Mouse (Mus musculus): ENCODE data around the gene Ccdc185.

Ccdc185 gene

DNA sequence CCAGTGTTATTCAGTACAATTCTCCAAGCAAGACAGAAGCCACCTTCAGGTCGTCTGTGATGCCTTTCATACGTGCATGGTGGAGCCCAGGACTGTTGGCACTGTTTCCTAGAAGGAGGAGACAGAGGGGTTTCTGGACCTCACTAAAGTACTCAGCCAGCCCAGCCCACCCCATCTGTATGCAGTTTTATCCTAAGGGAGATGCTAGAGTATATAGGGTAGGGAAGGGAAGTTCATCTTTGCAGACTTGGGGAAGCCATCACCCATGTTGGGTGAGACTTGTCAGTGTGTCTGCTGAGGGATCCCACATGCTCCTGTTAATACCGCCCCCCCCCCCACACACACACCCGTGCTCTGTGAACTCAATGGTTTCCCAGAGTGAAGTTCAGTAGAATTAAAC lies 13.1 kb downstream of the Ccdc185 start:
- no peak for DNase-seq

DNA sequence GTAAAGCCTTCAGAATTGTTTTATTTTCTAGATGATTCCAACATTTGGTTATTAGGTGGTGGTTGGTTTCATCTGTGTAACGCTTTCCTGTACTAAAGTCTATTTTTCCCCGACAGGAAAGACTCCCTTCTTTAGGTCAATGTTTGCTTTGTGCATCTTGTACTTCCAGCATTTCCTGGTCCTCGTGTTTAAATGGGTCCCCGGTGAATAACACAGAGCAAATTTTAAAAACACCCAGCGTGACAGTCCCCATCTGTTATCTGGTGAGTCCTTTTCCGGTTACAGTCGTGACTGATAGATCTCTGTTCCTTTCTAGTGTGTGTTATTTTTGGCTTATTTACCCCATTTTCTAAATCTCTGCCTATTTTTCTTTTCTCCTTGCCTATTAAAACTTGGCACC lies 16.3 kb downstream of the Ccdc185 start:
- DNase-seq, result no peak

DNA sequence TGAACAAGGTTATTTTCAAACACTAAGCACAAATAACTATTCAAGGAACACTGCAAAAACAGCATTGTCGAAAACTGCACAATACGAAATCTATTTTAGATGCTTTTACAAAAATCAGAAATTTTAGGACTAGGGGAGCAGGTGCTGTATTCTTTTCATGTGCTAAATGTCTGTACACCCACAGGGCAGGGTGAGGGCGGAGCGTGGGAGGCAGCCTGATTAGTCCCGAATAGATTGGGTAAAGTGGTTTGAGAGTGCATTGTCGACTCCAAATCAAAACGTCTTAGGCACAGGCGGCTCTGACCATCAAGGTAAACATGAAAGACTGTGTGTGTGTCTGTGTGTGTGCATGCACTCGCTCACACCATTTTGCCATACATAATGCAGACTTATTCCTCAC lies 20.0 kb downstream of the Ccdc185 start:
- DNase-seq, result no peak

DNA sequence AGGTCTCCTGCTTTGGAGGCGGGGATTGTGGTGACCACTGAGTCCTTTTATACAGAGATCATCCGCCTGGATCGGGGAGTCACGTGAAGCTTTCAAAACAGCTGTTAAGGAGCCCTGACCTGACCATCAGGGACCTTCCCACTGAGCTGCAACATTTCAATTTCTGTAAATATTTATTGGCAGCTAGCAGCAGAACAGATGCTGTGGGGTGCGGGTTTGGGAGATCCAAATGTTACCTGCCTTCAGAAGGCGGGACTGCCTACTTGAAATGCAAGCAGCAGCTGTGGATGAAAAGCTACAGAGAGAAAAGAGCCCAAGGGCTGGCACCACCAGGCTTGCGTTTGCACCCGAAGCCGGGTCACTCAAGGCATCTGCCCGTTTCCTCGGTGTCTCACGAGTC lies 21.4 kb downstream of the Ccdc185 start:
- DNase-seq, result no peak

DNA sequence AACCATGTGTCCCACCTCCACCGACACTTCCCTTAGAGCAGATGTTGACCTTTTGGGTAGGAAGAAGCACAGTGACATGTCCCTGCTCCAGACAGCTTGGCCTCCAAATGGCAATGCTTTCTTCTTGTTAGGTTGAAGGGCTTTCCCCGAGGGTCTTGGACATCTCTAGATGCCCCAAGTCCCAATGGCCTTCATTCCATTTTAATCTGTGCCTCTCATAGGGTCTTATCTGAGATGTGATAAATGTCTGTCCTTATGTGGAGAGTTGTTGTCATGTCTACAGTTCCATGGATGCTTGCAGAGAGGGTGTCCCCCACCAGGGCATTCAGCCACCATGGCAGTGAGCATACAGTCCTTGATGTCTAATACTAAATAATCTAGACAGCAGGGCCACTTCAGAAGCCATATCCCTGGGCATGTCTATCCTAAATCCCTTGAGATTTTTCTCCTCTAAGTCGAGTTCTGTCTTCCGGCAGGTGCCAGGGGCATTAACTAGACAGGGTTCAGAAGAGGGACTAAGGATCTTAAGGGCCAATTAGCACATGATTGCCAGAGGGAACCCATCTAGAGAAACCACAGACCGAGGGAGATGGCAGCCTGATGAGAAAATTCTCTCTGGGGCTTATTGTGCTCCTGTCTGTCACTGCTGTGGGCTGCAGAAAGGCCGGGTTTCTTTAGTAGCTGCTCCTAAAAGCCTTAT lies 34.6 kb downstream of the Ccdc185 start:
- DNase-seq, result no peak

DNA sequence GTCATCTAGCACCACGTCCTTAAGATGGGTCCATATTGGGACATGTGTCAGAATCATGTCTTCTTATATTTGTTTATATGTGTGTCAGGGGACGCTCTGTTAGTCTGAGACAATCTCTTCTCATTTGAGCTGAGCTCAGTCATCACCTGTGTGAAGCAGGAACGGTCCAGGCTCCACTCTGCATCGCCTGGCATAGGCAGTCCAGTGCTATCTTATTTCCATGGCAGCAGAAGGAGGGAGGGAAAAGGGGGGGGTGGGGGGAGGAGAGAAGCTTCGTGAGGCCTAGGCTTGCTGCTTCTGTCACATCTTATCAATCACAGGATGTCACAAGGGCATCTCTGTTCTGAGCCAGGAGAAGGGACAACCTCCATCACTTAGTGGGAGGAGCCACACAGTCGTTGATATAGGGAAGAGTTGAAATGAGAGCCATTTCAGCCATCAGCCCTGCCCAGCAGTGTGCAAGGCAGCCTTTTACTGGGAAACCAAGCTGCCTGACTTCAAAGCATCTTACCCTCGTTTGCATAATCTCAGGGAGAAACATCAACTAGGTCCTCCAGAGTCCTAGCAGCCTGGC lies 37.5 kb downstream of the Ccdc185 start:
- DNase-seq, result peak; percentile 4 to 25

DNA sequence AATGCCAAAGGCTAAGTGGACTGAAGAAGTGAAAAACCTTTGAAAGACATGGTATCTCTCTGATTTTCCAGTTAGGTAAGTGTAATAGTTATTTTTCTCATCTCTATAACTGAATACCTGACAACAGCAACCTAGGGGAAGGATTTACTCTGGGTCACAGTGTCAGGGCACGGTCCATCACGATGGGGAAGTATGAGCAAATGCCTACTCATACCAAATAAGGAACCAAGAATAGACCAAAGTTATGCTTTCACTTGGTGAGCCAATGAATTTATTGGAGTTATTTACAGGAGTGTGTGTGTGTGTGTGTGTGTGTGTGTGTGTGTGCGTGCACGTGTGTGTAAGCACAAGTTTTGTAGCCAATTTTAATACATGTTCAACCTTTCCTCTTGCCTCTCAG lies 41.5 kb downstream of the Ccdc185 start:
- DNase-seq, result no peak

DNA sequence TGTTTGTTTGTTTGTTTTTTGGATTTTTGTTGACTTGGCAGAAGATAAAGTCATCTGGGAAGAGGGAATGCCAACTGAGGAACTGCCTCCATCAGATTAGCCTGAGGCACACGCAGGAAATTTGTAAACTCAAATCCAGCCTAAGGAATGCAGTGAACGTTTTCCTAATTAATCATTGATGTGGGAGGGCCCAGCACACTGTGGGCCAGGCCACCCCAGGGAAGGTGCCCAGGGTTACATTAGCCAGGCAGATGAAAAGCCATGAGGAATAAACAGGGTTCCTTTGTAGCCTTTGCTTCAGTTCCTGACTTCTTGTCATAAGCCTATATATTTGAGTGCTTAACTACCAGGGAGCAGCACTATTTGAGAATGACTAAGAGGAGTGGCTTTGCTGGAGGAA lies 44.1 kb downstream of the Ccdc185 start:
- DNase-seq, result no peak

DNA sequence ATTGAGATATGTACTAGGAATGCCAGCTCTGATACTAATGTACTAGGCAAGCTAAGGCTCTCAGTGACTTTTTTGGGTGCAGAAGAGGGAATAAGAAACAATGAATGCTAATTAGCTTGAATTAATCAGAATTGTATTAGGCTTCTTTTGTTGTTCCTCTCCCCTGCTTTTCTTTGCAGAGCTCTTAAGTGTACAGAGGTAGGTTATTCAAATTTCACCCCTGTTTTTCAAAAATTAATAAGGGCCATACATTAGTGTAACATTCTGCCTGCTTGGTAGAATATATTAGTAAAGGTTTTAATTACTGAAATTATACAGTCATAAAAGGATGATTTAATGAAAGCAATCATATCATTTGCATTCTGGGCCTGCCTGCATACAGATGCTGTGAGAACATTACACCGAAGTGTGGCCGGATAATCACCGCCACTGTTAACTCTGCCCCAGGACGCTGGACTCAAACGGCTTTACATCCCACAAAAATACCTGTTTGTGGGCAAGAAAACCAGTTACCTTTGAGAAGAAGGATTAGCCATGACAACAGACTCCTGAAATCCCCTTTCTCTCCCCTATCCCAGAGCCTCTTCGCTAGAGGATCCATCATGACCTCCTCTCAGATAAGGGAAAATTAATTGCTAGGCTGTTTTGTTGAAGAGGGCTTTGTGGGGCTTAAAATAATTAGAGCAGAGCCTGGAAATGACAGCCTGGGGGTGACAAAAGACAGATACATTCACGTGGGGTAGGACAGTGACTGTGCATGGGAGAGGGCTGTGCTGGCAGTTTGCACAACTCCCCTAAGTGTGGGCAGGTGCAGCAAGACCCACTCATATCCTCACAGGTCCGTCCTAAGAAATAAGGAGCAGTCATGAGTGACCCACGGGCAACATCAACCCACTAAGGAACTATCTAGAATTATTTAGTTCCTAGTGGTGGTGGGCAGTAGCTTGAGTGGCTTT lies 49.3 kb downstream of the Ccdc185 start:
- DNase-seq, result no peak

Data from cerebellum, postnatal 10 days (tissue).